Mouse (Mus musculus) limb, embryonic 11.5 days (tissue): ENCODE measurements around the gene Slc35c1. TPM values are rescaled to one million over a fixed set of nuclear protein-coding genes. Genes with fewer than 3 reads are reported as not detected.

Experiments
- ATAC-seq: fragments of 200-750 bp; cut with Nextera tagmentation; 2 replicates; pipeline ENCODE4 v1.8.0; 2017; ENCODE audit warnings: low read depth; ENCODE audit not compliant: insufficient number of reproducible peaks, low FRiP score, low TSS enrichment
- DNase-seq: peaks from one replicate; pipeline ENCODE4 v3.0.0-alpha.2; 2015; ENCODE audit warnings: low spot score
- H3K27ac ChIP-seq: fragments of 300-500 bp; sonication (generic); replicated peaks from 2 replicates; pipeline ENCODE4 v1.5.1; 2014; ENCODE audit warnings: low read depth, mild to moderate bottlenecking, low read length
- H3K27me3 ChIP-seq: fragments of 300-500 bp; sonication (generic); 2 replicates; pipeline ENCODE4 v1.6.1; 2014; ENCODE audit warnings: mild to moderate bottlenecking, low read length, mixed read lengths; ENCODE audit not compliant: control insufficient read depth, insufficient read depth
- H3K36me3 ChIP-seq: fragments of 300-500 bp; sonication (generic); 2 replicates; pipeline ENCODE4 v1.6.1; 2014; ENCODE audit warnings: mild to moderate bottlenecking, low read length, moderate library complexity, mixed read lengths; ENCODE audit not compliant: control insufficient read depth, insufficient read depth
- H3K4me1 ChIP-seq: fragments of 300-500 bp; sonication (generic); 2 replicates; pipeline ENCODE4 v1.6.1; 2014; ENCODE audit warnings: low read length, mixed read lengths; ENCODE audit not compliant: control insufficient read depth, insufficient read depth
- H3K4me2 ChIP-seq: fragments of 300-500 bp; sonication (generic); 2 replicates; pipeline ENCODE4 v1.6.1; 2014; ENCODE audit warnings: low read depth, mild to moderate bottlenecking, moderate library complexity; ENCODE audit not compliant: severe bottlenecking
- H3K4me3 ChIP-seq: fragments of 300-500 bp; sonication (generic); 2 replicates; pipeline ENCODE4 v1.5.1; 2014; ENCODE audit warnings: low read depth, low read length
- H3K9ac ChIP-seq: fragments of 300-500 bp; sonication (generic); 2 replicates; pipeline ENCODE4 v1.6.1; 2014; ENCODE audit warnings: mild to moderate bottlenecking, low read length
- H3K9me3 ChIP-seq: fragments of 300-500 bp; sonication (generic); 2 replicates; pipeline ENCODE4 v1.6.1; 2016; ENCODE audit warnings: low read length; ENCODE audit not compliant: control insufficient read depth
- WGBS: fragments of 180-500 bp; shearing (Covaris S2); extraction: QIAGEN DNeasy Blood & Tissue Kit; methylation state at CpG from one replicate; pipeline ENCODE4 v1.1.7; 2014; 5-methylcytosine and 5-hydroxymethylcytosine counted together
- polyA plus RNA-seq: library from polyadenylated mRNA; unstranded; fragments of >200 nt; fragmentation: Nextera tagmentation; extraction: Ambion mirVana; gene quantifications from 2 replicates; pipeline ENCODE4 v1.2.1, GENCODE M21; 2014

Slc35c1 gene
- polyA plus RNA-seq, 1 experiment from 2014 or later = 8.2 TPM

- H3K4me1 ChIP-seq = no peaks in the 10 kb centered on the region
- no peak overlapping the region for H3K27ac ChIP-seq
- ATAC-seq (no peak), DNase-seq (no peak)
- no peaks in the 10 kb centered on the region for H3K9me3 ChIP-seq
- no peaks in the 10 kb centered on the region for H3K27me3 ChIP-seq
- no peak overlapping the region for H3K4me3 ChIP-seq
- no peaks in the 10 kb centered on the region for H3K36me3 ChIP-seq
- H3K9ac ChIP-seq = no peak overlapping the region
- WGBS = 79% methylated on average over 15 of the region's 15 CpGs
- H3K4me2 ChIP-seq = no peak overlapping the region
Measured at GRCm38 (mm10) chr2:92493656-92494390, 33.5 kb upstream of the Slc35c1 start.

- Histone ChIP-seq H3K4me3 (no peak overlapping the region), H3K36me3 (no peaks in the 10 kb centered on the region), H3K4me2 (no peak overlapping the region), H3K27ac (no peak overlapping the region), H3K27me3 (no peaks in the 10 kb centered on the region), H3K9me3 (no peaks in the 10 kb centered on the region), H3K4me1 (no peaks in the 10 kb centered on the region), H3K9ac (no peak overlapping the region)
- DNase-seq = no peak
- 66% methylated on average over 12 of the region's 12 CpGs for WGBS
- no peak for ATAC-seq
Measured at GRCm38 (mm10) chr2:92491950-92492501, 31.7 kb upstream of the Slc35c1 start.

- Histone ChIP-seq H3K9me3 (no peaks in the 10 kb centered on the region), H3K36me3 (no peaks in the 10 kb centered on the region), H3K4me1 (0 out of 2 replicates have a peak, but pooled peaks cover 3% of the 10 kb centered on the region), H3K4me3 (no peak overlapping the region), H3K27ac (no peak overlapping the region), H3K4me2 (no peak overlapping the region), H3K9ac (no peak overlapping the region), H3K27me3 (peaks cover 4% of the 10 kb centered on the region)
- ATAC-seq (no peak), DNase-seq (no peak)
- 89% methylated on average over 10 of the region's 10 CpGs for WGBS
Measured at GRCm38 (mm10) chr2:92490541-92490940, 30.2 kb upstream of the Slc35c1 start.

GRCm38 (mm10) chr2:92487791-92488190 is 27.5 kb upstream of the Slc35c1 start:
- WGBS = 83% methylated on average over 8 of the region's 8 CpGs

GRCm38 (mm10) chr2:92486911-92487310 is 26.6 kb upstream of the Slc35c1 start:
- no peak overlapping the region for H3K9ac ChIP-seq
- no peak overlapping the region for H3K27ac ChIP-seq
- H3K36me3 ChIP-seq = no peaks in the 10 kb centered on the region
- H3K27me3 ChIP-seq = peaks cover 28% of the 10 kb centered on the region
- DNase-seq (no peak), ATAC-seq (no peak)
- no peaks in the 10 kb centered on the region for H3K9me3 ChIP-seq
- H3K4me2 ChIP-seq = no peak overlapping the region
- no peak overlapping the region for H3K4me3 ChIP-seq
- 0 out of 2 replicates have a peak, but pooled peaks cover 3% of the 10 kb centered on the region for H3K4me1 ChIP-seq
- 52% methylated on average over 2 of the region's 2 CpGs for WGBS

More at GRCm38 (mm10) chr2:92487791-92488190, 27.5 kb upstream of the Slc35c1 start:
- Histone ChIP-seq H3K4me2 (no peak overlapping the region), H3K9me3 (no peaks in the 10 kb centered on the region), H3K9ac (no peak overlapping the region), H3K27ac (no peak overlapping the region), H3K4me1 (0 out of 2 replicates have a peak, but pooled peaks cover 3% of the 10 kb centered on the region), H3K27me3 (peaks cover 28% of the 10 kb centered on the region), H3K4me3 (no peak overlapping the region), H3K36me3 (no peaks in the 10 kb centered on the region)
- DNase-seq (no peak), ATAC-seq (no peak)

GRCm38 (mm10) chr2:92486403-92486802 is 26.1 kb upstream of the Slc35c1 start:
- H3K4me3 ChIP-seq = no peak overlapping the region

GRCm38 (mm10) chr2:92485640-92486295 is 25.4 kb upstream of the Slc35c1 start:
- no peak overlapping the region for H3K4me3 ChIP-seq
- H3K27ac ChIP-seq = no peak overlapping the region
- H3K4me2 ChIP-seq = no peak overlapping the region; the same call in 1 of the 2 replicates
- ATAC-seq (no peak), DNase-seq (peak; percentile 80)
- H3K36me3 ChIP-seq = no peaks in the 10 kb centered on the region
- H3K9me3 ChIP-seq = no peaks in the 10 kb centered on the region
- WGBS = 9% methylated on average over 15 of the region's 15 CpGs
- H3K9ac ChIP-seq = no peak overlapping the region
- H3K27me3 ChIP-seq = peaks cover 28% of the 10 kb centered on the region
- H3K4me1 ChIP-seq = 0 out of 2 replicates have a peak, but pooled peaks cover 3% of the 10 kb centered on the region

More at GRCm38 (mm10) chr2:92486403-92486802, 26.1 kb upstream of the Slc35c1 start:
- no peaks in the 10 kb centered on the region for H3K9me3 ChIP-seq
- 0 out of 2 replicates have a peak, but pooled peaks cover 3% of the 10 kb centered on the region for H3K4me1 ChIP-seq
- no peak overlapping the region for H3K27ac ChIP-seq
- H3K4me2 ChIP-seq = peak overlapping the region; percentile 20; the same call in 1 of the 2 replicates
- H3K9ac ChIP-seq = no peak overlapping the region
- ATAC-seq (no peak), DNase-seq (peak; percentile 92)
- H3K27me3 ChIP-seq = peaks cover 28% of the 10 kb centered on the region
- no peaks in the 10 kb centered on the region for H3K36me3 ChIP-seq
- 2% methylated on average over 11 of the region's 11 CpGs for WGBS

GRCm38 (mm10) chr2:92484256-92485025 is 24.1 kb upstream of the Slc35c1 start:
- H3K4me3 ChIP-seq = no peak overlapping the region; the same call in 1 of the 2 replicates

More at GRCm38 (mm10) chr2:92484256-92485025, 24.1 kb upstream of the Slc35c1 start:
- no peak overlapping the region for H3K9ac ChIP-seq
- ATAC-seq = no peak
- H3K27ac ChIP-seq = no peak overlapping the region
- H3K9me3 ChIP-seq = no peaks in the 10 kb centered on the region
- H3K36me3 ChIP-seq = no peaks in the 10 kb centered on the region
- H3K4me2 ChIP-seq = no peak overlapping the region
- WGBS = 23% methylated on average over 23 of the region's 23 CpGs
- DNase-seq = no peak
- H3K27me3 ChIP-seq = peaks cover 28% of the 10 kb centered on the region
- 0 out of 2 replicates have a peak, but pooled peaks cover 3% of the 10 kb centered on the region for H3K4me1 ChIP-seq
